Mouse (Mus musculus) neural tube, embryonic 12.5 days (tissue): ENCODE measurements around the gene Tspan13. TPM values are rescaled to one million over a fixed set of nuclear protein-coding genes. Genes with fewer than 3 reads are reported as not detected.

Experiments used
- ATAC-seq: fragments of 200-750 bp; cut with Nextera tagmentation; 2 replicates; pipeline ENCODE4 v1.8.0; 2017; ENCODE audit warnings: low read depth, mild to moderate bottlenecking, moderate TSS enrichment, moderate library complexity; ENCODE audit not compliant: low FRiP score
- H3K27ac ChIP-seq: fragments of 300-500 bp; sonication (generic); 2 replicates; pipeline ENCODE4 v1.5.1; 2016
- H3K27me3 ChIP-seq: fragments of 300-500 bp; sonication (generic); replicated peaks from 2 replicates; pipeline ENCODE4 v1.6.1; 2016; ENCODE audit warnings: mild to moderate bottlenecking
- H3K36me3 ChIP-seq: fragments of 300-500 bp; sonication (generic); 2 replicates; pipeline ENCODE4 v1.6.1; 2016; ENCODE audit warnings: mild to moderate bottlenecking
- H3K4me1 ChIP-seq: fragments of 300-500 bp; sonication (generic); 2 replicates; pipeline ENCODE4 v1.6.1; 2016
- H3K4me2 ChIP-seq: fragments of 300-500 bp; sonication (generic); replicated peaks from 2 replicates; pipeline ENCODE4 v1.6.1; 2016; ENCODE audit warnings: mild to moderate bottlenecking
- H3K4me3 ChIP-seq: fragments of 300-500 bp; sonication (generic); 2 replicates; pipeline ENCODE4 v1.5.1; 2016
- H3K9ac ChIP-seq: fragments of 300-500 bp; sonication (generic); 2 replicates; pipeline ENCODE4 v1.6.1; 2016; ENCODE audit warnings: mild to moderate bottlenecking
- H3K9me3 ChIP-seq: fragments of 300-500 bp; sonication (generic); 2 replicates; pipeline ENCODE4 v1.6.1; 2016; ENCODE audit warnings: mild to moderate bottlenecking
- whole genome bisulfite sequencing: fragments of 180-500 bp; shearing (Covaris S2); methylation state at CpG from one replicate; pipeline ENCODE4 v1.1.7; 2016; 5-methylcytosine and 5-hydroxymethylcytosine counted together
- polyA plus RNA-seq: library from polyadenylated mRNA; unstranded; fragments of >200 nt; fragmentation: Nextera tagmentation; extraction: Ambion mirVana; gene quantifications from 2 replicates; pipeline ENCODE4 v1.2.1, GENCODE M21; 2016

Tspan13 gene
- polyA plus RNA-seq = 255 and 277 TPM in 2 replicates

DNA sequence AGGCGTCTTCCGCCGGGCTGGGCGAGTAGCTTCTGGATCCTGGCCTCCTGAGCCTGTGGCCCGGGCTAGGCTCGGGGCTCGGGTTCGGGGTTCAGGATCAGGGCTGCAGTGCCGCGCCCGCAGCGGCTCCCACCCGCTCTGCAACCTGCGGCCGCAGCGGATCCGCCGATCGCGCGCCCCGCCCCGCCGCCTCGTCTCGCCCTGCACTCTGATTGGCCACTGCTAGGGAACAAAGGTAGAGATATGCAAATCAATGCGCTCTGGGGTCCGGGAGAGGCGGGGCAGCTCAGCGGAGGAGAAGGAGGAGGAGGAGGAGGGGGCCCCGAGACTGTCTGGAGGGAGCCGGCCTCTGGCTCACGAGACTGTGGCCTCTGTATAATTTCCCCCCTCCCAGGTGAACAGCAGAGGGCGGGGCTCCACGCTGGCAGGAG is at the start of gene Tspan13:
Gene Tspan13 (minus strand): TSS at position 153 of the 431 bp plus-strand sequence.
- peak within 1 kb of the TSS; percentile 76; the same call in 1 of the 2 replicates for H3K27ac ChIP-seq
- peak within 1 kb of the TSS; percentile 64 for H3K4me2 ChIP-seq
- no peaks in the 10 kb centered on the region for H3K9me3 ChIP-seq
- H3K9ac ChIP-seq = peak within 1 kb of the TSS; percentile 97
- H3K36me3 ChIP-seq = no peaks in the 10 kb centered on the region
- H3K4me3 ChIP-seq = peak within 1 kb of the TSS; percentile 97
- H3K4me1 ChIP-seq = peaks cover 12% of the 10 kb centered on the region
- under 1% methylated on average over 35 of the region's 35 CpGs for WGBS
- H3K27me3 ChIP-seq = no peaks in the 10 kb centered on the region
- peak; percentile 98 for ATAC-seq

DNA sequence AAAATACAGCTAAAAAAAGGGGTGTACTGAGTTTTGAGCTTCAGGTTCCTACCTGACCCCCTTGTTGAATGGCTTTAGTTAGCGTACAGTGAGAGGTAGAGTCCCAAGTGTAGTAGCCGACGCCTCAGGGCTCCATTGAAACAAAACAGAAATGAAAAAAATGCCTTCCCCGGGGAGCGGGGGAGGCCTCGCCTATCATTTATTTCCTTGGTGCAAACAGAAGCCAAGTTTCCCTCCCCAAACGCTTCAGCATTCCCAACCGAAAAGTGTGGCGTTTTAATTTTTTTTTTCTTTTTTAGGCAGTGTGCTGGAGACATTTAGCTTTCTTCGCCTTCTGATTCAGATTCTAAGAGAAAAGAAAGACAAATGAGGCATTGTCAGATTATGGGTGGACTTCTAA is 49.7 kb upstream of the Tspan13 start:
- Histone ChIP-seq H3K9me3 (no peaks in the 10 kb centered on the region), H3K36me3 (peaks cover 27% of the 10 kb centered on the region), H3K9ac (no peak overlapping the region), H3K27me3 (no peaks in the 10 kb centered on the region), H3K4me1 (no peaks in the 10 kb centered on the region), H3K4me3 (no peak overlapping the region), H3K4me2 (no peak overlapping the region), H3K27ac (no peak overlapping the region)
- ATAC-seq = no peak
- 94% methylated on average over 10 of the region's 10 CpGs for WGBS

DNA sequence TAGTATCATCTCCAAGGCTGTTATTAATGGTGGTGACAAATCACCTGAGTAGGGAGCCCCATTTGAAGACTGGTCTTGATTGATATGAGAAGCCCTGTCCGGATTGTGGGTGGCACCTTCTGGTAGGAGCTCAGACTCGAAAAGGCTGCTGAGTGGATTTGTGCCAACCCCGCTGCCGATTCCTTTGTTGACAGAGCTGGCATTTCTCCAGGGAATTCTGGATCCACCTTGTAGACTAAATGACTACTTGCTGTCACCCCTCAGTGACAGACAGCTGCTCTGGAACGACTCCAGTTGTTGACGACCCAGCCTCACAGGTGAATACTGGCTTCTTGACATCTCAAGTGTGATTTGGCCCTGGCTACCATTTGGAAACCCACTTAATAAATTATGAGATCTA is 46.9 kb upstream of the Tspan13 start:
- H3K27me3 ChIP-seq = no peaks in the 10 kb centered on the region
- no peak overlapping the region for H3K27ac ChIP-seq
- H3K9ac ChIP-seq = no peak overlapping the region
- ATAC-seq = no peak
- 87% methylated on average over 6 of the region's 6 CpGs for WGBS
- peaks cover 22% of the 10 kb centered on the region for H3K36me3 ChIP-seq
- no peak overlapping the region for H3K4me3 ChIP-seq
- no peaks in the 10 kb centered on the region for H3K4me1 ChIP-seq
- H3K9me3 ChIP-seq = no peaks in the 10 kb centered on the region
- H3K4me2 ChIP-seq = no peak overlapping the region

DNA sequence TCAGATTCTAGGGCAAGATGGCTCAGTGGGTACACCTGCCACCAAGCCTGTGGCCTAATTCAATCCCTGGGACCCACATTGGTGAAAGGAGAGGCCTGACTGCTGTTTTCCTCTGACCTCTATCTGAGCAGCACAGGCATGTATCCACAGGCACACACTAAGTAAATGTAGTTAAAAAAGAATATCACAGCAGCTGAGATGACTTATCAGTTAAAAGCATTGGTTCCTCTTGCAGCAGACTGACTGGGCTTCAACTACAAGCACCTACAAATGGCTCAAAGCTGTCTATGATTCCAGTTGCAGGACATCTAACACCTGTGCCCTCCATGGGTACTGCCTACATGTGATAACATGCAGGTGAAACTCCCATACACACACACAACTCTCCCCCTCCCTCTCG is 46.5 kb upstream of the Tspan13 start:
- no peak overlapping the region for H3K9ac ChIP-seq
- H3K4me1 ChIP-seq = no peaks in the 10 kb centered on the region
- H3K4me2 ChIP-seq = no peak overlapping the region
- H3K27ac ChIP-seq = no peak overlapping the region
- no peaks in the 10 kb centered on the region for H3K9me3 ChIP-seq
- H3K36me3 ChIP-seq = peaks cover 22% of the 10 kb centered on the region
- H3K27me3 ChIP-seq = no peaks in the 10 kb centered on the region
- WGBS = 89% methylated on average over 1 of the region's 1 CpGs
- ATAC-seq = no peak
- no peak overlapping the region for H3K4me3 ChIP-seq

DNA sequence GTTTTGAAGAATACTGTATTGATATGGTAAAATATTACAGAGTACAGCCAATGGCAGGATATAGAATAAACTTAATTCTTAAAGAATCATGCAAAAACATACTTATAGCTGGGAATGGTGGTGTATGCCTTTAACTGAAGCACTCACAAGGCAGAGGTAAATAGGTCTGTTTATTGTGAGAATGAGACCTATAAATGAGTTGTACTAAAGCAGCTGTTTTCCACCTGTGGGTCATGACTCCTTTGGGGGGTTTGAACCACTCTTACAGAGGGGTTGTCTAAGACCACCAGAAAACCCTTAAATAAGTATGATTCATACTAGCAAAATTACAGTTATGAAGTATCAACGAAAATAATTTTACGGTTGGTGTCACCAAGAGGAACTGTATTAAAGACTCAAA is 43.1 kb upstream of the Tspan13 start:
- no peak overlapping the region for H3K4me3 ChIP-seq
- H3K9me3 ChIP-seq = no peaks in the 10 kb centered on the region
- H3K9ac ChIP-seq = no peak overlapping the region
- no peaks in the 10 kb centered on the region for H3K4me1 ChIP-seq
- H3K27me3 ChIP-seq = no peaks in the 10 kb centered on the region
- H3K36me3 ChIP-seq = no peaks in the 10 kb centered on the region
- no peak overlapping the region for H3K27ac ChIP-seq
- no peak overlapping the region for H3K4me2 ChIP-seq
- 95% methylated on average over 2 of the region's 2 CpGs for WGBS
- ATAC-seq = no peak

DNA sequence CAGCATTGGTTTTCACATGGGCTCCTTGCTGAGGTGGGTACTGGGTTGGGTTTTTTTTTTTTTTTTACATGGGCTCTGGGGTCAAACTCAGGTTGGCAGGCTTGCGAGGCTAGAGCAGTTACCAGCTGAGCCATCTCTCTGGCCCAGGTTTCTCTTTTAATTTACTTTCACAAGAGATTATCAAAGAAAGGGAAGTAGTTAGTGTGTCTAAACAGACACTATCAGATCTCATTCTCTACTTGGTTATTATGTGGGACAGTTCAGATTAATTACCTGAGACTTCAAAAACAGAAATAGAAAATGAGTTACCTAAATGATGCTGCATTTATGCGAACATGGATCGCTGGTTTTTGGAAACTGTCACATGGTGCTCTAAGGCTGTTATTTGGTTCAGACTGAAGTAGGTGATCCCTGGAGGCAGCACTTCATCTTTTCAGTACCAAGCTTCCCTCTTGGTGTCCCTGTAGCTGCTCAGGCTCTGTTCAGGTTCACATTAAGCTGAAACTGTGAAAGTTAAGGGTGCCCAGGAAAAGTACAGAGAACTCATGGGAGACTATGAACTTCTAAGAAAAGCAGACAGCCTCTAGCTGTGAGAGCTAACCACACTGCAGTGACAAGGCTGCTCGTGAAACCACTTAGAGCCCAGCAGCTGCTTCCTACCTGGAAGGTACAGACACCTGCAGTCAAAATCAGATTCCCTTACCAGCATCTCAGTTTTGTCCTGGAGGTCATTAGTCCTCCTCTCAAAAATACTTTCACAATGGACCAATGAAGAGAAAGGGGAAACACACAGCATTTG is 36.0 kb upstream of the Tspan13 start:
- H3K9ac ChIP-seq = no peak overlapping the region
- 74% methylated on average over 4 of the region's 4 CpGs for WGBS
- H3K27ac ChIP-seq = no peak overlapping the region
- no peak for ATAC-seq
- no peaks in the 10 kb centered on the region for H3K36me3 ChIP-seq
- H3K4me2 ChIP-seq = no peak overlapping the region
- H3K4me3 ChIP-seq = no peak overlapping the region
- H3K27me3 ChIP-seq = no peaks in the 10 kb centered on the region
- no peaks in the 10 kb centered on the region for H3K9me3 ChIP-seq
- H3K4me1 ChIP-seq = no peaks in the 10 kb centered on the region

DNA sequence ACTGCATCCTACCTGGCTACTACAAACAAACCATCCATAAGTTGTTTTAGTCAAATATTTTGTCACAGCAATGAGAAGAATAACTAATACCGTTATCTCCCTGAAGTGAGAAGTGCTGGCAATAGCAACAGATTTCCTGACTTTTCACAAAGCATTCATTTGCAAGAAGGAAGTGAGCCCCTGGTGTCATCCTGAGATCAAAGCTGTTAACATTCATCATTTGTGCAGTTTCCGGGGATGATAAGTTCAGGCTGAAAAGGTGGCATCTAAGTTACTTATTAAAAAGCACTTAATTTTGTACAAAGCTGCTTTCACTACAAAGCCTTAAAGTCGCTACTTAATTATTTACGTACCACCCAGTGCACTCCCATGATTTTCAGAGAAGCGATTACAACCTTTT is 30.6 kb upstream of the Tspan13 start:
- H3K4me1 ChIP-seq = no peaks in the 10 kb centered on the region
- WGBS = 20% methylated on average over 5 of the region's 5 CpGs

DNA sequence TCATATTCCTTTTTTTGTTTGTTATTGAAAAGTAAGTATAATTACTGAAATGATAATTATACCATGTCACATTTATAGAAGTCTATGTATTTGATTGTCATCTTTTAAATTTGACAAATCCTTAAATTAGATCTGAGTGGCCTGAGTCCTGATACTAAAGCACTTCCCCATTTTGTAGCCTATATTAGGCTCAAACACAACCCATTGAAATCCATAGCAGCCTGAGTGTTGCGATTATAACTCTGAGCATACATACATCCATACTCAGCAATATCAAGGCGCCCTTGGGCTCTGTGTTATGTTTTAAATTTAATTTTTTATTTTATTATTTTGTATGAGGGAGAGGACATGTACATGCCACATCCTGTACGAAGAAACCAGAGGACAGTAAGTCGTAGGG is 27.9 kb upstream of the Tspan13 start:
- H3K9me3 ChIP-seq = no peaks in the 10 kb centered on the region
- H3K36me3 ChIP-seq = no peaks in the 10 kb centered on the region
- H3K4me2 ChIP-seq = no peak overlapping the region
- H3K27ac ChIP-seq = no peak overlapping the region
- no peak overlapping the region for H3K4me3 ChIP-seq
- H3K4me1 ChIP-seq = no peaks in the 10 kb centered on the region
- 91% methylated on average over 4 of the region's 4 CpGs for WGBS
- H3K9ac ChIP-seq = no peak overlapping the region
- no peak for ATAC-seq
- H3K27me3 ChIP-seq = no peaks in the 10 kb centered on the region

More for the DNA sequence above, 30.6 kb upstream of the Tspan13 start:
- Histone ChIP-seq H3K27me3 (no peaks in the 10 kb centered on the region), H3K4me2 (no peak overlapping the region), H3K9ac (no peak overlapping the region), H3K36me3 (no peaks in the 10 kb centered on the region), H3K4me3 (no peak overlapping the region), H3K9me3 (no peaks in the 10 kb centered on the region), H3K27ac (no peak overlapping the region)
- ATAC-seq = no peak

DNA sequence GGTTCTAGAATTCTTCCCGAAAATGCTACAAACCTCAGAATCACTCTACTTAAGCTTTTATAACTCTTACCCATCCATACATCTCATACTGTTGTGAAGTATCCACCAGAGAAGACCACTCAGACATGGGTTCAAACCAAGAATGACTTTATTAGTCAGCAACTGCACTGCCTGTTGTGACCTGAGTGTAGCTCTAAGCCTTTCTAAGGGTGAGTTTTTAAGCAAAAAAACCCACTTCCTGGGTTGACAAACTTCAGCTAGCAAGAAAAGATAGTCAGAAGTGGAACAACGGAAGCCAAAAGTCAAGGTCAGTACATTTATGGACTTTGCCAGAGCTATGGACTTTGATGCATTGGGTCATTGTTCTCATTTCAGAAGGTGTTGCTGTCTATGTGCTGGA is 25.2 kb upstream of the Tspan13 start:
- H3K9ac ChIP-seq = no peak overlapping the region
- no peak overlapping the region for H3K27ac ChIP-seq
- H3K27me3 ChIP-seq = no peaks in the 10 kb centered on the region
- WGBS = 90% methylated on average over 2 of the region's 2 CpGs
- no peak overlapping the region for H3K4me3 ChIP-seq
- H3K4me1 ChIP-seq = no peaks in the 10 kb centered on the region
- no peak for ATAC-seq
- H3K9me3 ChIP-seq = no peaks in the 10 kb centered on the region
- H3K36me3 ChIP-seq = no peaks in the 10 kb centered on the region
- H3K4me2 ChIP-seq = no peak overlapping the region

DNA sequence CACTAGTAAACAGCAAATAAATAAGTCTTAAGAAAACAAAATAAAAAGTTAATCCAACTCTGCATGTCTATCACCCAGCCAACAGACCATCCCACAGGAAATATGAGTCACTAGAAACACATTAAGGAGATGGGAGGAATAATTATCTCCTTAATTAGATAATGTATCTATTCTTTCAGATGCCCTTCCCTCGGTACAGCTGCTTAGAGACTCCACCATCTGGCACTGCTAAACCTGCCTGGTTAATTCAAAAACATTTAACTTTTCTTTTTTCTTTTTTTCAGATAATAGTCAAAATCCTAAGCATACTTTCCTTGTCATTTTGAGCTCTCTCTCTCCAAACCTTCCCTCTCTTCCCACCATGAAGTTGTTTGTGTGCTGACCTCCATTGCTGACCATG is 23.6 kb upstream of the Tspan13 start:
- Histone ChIP-seq H3K9ac (no peak overlapping the region), H3K27me3 (no peaks in the 10 kb centered on the region)
- ATAC-seq = no peak

DNA sequence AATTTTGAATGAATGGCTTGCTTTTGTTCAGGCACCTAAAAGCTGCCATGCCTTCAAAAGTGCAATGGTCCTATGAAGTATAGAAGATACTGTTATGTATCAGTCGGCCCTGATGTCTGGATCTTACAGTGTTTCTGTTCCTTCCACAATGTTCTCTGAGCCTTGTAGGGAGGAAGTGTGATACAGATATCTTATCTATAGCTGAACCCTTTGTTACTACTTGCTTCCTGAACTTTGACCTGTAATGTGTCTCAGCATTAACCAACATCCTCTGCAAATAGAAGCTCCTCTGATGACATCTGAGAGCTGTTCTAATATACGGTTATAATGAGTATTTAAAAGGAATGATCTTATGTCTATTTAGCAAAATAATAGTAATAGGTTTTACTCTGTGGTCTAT is 15.4 kb upstream of the Tspan13 start:
- Histone ChIP-seq H3K4me2 (no peak overlapping the region), H3K27me3 (no peaks in the 10 kb centered on the region), H3K9me3 (no peaks in the 10 kb centered on the region), H3K4me1 (no peaks in the 10 kb centered on the region), H3K4me3 (no peak overlapping the region), H3K27ac (no peak overlapping the region), H3K36me3 (no peaks in the 10 kb centered on the region), H3K9ac (no peak overlapping the region)
- WGBS = 92% methylated on average over 2 of the region's 2 CpGs
- no peak for ATAC-seq

More for the DNA sequence above, 23.6 kb upstream of the Tspan13 start:
- H3K4me1 ChIP-seq = no peaks in the 10 kb centered on the region
- 80% methylated on average over 1 of the region's 1 CpGs for WGBS
- no peak overlapping the region for H3K4me2 ChIP-seq
- no peak overlapping the region for H3K27ac ChIP-seq
- H3K36me3 ChIP-seq = no peaks in the 10 kb centered on the region
- no peak overlapping the region for H3K4me3 ChIP-seq
- no peaks in the 10 kb centered on the region for H3K9me3 ChIP-seq

DNA sequence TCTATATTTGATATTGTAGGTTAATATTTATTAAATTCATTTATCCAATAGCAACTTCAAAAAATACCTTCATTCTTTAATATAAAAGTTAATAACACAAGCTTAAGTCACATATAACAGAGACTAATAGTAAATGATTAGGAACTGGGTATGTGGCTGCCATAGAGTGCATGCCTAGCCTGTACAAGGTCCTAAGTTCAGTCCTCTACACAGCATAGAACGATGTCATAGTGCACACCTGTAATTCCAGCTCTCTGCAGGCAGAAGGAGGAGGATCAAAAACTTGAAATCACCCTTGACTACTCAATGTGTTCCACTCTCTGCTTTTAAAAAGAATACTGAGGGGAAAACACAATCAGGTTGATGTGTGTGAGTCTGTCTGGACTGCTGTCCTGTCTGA is 8.0 kb upstream of the Tspan13 start:
- no peak overlapping the region for H3K4me3 ChIP-seq
- H3K4me2 ChIP-seq = no peak overlapping the region
- no peak for ATAC-seq
- no peaks in the 10 kb centered on the region for H3K27me3 ChIP-seq
- H3K27ac ChIP-seq = no peak overlapping the region
- WGBS = 86% methylated on average over 1 of the region's 1 CpGs
- H3K4me1 ChIP-seq = no peaks in the 10 kb centered on the region
- H3K9ac ChIP-seq = no peak overlapping the region
- no peaks in the 10 kb centered on the region for H3K36me3 ChIP-seq
- no peaks in the 10 kb centered on the region for H3K9me3 ChIP-seq

DNA sequence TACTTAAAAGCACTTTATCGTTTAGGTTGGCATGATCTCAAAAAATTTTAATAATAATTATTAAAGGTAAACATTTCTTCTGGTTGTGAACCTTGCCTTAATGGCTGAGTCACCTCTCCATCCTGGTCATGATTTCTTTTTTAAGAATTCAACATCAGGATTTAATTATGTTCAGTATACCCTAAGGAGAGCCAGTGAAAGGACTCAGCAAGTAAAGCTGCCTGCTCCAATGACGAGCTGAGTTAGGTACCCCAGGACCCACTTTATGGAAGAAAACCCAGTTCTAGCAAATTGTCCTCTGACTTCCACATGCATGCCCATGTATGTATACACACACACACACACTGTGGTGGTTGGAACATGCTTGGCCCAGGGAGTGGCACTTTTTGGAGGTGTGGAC is 5.3 kb upstream of the Tspan13 start:
- H3K27ac ChIP-seq = no peak overlapping the region
- no peaks in the 10 kb centered on the region for H3K9me3 ChIP-seq
- 89% methylated on average over 2 of the region's 2 CpGs for WGBS
- no peak for ATAC-seq
- no peak overlapping the region for H3K4me2 ChIP-seq
- no peak overlapping the region for H3K4me3 ChIP-seq
- H3K9ac ChIP-seq = no peak overlapping the region
- no peaks in the 10 kb centered on the region for H3K36me3 ChIP-seq
- H3K4me1 ChIP-seq = no peaks in the 10 kb centered on the region
- no peaks in the 10 kb centered on the region for H3K27me3 ChIP-seq
